Mouse (Mus musculus): ENCODE data around the gene Spg11.
A peak's percentile ranks its signal among the peaks of the same experiment; 100 is the strongest.
"Not testable (repeated sequence)": the region's sequence is repeated elsewhere in the genome, so short reads cannot be mapped to it uniquely, and the experiment has no call there.

Gene Spg11

DNA sequence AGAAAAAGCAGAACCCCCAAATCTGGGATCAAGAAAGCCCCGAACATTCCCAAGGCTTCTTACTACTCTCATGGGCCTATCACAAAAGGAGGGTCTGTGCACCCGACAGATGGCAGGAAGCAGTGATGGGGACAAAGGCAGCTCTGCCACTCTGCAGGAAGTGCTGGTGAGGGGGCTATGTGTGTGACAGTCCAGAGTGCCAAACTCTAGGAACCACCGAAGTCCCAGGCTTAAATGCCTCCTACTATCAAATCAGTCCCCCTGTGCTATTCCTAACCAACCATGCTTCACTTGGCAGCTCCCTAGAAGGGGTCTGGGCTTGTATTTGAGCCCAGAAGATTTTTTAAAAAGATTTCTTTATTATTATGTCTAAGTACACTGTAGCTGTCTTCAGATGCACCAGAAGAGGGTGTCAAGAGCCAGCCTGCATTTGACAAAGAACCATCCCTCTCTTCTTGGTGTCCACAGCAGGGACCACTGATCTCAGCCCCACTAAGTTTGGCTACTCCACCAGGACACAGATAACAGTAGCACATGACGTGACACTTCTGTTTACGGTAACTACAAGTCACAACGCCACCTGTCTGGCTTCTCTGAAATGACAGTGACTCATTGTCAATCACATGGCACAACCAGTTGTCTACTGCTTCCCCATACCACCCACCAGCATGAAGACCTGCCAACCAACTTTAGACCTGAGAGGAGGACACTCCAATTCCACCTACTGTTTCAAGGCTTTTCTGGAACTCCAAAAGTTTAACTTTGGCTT, 48.9 kb downstream of the Spg11 start:
- no peak for DNase-seq (ENCODE audit: extremely low read depth, insufficient read length, low spot score)

DNA sequence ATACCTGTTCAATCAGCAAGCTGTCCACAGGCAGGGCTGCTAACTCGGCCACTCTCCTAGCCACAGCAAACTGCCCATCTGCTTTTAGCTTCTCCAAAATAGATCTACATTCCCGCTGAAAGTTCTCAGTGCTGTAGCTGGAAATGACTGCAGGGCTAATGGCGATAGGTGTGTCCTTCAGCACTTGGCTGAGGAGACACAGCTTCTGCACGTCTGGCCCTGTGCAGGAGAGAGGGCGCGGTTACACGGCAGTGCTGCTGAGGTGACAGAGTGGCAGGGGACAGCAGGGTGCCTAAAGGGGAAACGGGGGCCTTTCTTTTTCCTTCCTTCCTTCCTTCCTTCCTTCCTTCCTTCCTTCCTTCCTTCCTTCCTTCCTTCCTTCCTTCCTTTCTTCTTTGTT, 51.9 kb downstream of the Spg11 start:
- DNase-seq (ENCODE audit: extremely low read depth, insufficient read length, low spot score): no peak

DNA sequence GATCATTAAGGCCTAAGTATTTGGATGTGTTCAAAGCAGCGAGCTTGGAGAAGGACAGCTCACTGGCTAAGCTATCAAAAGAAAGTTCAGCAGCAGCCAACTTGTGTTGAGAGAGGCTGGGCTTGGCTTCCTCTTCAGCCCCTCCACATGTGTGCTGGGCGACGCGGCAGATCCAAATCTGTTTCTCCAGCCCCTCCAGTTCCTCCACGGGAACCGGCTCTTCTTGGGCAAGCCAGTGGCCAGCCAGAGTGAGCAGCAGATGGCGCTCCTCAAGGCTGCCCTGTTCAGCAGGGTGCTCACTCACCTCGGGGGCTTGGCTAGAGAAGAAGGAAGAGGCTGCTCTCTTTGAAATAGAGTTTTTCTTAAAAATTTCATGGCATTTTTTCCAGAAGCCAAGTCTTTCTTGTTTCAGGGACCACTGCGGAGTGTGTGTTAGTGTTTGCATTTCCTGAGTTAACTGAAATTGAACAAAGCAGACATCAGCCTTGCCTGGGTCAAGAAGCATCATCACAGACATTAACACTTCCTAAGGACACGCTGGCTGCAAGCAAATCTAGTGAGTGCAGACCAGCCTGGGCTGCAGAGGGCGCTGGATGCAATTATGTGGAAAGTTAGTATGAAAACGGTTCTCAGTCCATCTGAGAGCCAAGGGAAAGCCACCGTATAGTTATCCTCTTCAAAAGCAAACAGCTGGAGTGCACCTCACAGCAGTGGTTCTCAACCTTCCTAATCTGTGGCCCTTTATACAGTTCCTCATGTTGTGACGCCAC, 52.8 kb downstream of the Spg11 start:
- no peak for DNase-seq (ENCODE audit: extremely low read depth, insufficient read length, low spot score)

DNA sequence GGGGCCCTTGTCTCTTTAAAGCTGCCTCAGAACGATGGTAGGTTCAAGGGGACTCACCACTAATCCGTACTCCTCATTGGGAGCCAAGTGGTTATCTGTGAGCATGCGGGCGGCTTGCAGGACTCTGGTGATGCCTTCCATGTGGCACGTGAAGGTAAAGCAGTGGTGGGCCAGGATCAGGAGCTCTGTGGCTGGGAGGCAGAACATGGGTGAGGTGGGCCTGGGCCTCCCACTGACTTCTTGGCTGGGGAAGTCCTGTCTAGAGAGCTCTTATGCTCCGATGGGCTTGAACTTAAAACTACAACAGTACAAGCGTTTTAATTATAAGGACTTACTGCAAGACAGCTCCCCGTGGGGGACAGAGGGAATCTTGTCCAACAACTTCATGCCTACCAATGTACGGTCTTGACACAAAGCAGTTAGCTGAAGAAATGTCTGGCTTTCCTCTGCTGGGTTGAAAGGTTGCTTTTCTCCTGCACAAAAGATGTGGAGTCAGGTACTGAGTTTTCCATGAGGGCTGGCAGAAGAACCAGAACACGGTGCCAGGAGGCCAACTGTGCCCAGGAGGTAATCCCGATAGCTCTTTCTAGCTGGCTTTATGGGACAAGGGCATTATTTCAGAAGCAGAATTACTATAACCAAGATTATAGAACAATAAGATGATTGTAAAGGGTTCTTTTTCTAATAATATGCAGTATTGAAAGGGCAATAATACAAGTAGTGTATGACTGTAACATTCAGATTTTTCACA, 58.6 kb downstream of the Spg11 start:
- no peak for DNase-seq (ENCODE audit: extremely low read depth, insufficient read length, low spot score)

DNA sequence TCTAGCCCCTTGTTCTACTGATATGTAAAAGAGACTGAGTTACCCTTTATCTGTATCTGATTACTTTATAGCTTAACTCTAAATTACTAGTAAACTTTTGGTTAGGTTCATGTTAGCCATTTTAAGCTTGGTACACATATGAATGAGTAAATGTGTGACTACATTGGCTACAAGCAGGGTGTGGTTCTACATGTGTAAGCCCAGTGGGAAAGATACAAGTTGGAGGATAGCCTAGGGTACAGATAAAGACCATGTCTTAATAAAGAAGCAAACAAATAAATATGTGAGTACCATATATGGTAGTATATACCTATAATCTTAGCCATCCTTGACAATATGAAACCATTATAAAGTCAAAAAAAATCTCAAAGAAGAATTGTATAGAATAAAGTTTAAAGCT, 74.3 kb downstream of the Spg11 start:
- no peak for DNase-seq (ENCODE audit: extremely low read depth, insufficient read length, low spot score)

DNA sequence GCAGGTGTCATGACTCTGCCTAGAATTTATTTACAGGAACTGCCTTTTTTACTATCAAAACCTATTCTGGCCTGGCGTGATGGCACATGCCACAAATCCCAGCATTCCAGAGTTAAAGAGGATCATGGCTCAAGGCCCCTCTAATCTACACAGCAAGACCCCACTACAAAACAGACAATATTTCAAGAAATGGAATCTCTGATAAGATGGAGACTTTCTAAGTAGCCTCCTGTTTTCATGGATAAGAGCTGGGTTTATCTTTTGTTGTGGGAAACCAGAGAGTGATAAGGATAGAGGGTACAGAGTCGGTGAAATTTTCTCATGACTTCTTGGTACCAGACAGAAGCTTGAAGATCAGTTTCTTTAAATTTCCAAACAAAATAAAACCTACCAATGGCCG, 82.1 kb downstream of the Spg11 start:
- no peak for DNase-seq (ENCODE audit: extremely low read depth, insufficient read length, low spot score)

DNA sequence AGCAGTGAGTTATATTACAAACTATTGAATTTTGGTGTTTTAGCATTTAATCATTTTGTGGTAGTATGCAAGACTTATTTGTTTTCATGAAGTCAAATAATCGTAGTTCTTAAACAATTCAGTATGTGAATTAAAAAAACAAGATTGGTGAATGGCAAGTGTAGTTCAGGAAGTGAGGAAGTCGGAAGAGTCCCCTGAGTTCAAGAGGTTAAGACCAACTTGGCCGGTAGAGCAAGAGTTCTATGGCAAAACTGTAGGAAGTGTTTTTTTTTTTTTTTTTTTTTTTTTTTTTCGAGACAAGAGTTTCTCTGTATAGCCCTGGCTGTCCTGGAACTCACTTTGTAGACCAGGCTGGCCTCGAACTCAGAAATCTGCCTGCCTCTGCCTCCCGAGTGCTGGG, 86.2 kb downstream of the Spg11 start:
- DNase-seq (ENCODE audit: extremely low read depth, insufficient read length, low spot score): no peak

DNA sequence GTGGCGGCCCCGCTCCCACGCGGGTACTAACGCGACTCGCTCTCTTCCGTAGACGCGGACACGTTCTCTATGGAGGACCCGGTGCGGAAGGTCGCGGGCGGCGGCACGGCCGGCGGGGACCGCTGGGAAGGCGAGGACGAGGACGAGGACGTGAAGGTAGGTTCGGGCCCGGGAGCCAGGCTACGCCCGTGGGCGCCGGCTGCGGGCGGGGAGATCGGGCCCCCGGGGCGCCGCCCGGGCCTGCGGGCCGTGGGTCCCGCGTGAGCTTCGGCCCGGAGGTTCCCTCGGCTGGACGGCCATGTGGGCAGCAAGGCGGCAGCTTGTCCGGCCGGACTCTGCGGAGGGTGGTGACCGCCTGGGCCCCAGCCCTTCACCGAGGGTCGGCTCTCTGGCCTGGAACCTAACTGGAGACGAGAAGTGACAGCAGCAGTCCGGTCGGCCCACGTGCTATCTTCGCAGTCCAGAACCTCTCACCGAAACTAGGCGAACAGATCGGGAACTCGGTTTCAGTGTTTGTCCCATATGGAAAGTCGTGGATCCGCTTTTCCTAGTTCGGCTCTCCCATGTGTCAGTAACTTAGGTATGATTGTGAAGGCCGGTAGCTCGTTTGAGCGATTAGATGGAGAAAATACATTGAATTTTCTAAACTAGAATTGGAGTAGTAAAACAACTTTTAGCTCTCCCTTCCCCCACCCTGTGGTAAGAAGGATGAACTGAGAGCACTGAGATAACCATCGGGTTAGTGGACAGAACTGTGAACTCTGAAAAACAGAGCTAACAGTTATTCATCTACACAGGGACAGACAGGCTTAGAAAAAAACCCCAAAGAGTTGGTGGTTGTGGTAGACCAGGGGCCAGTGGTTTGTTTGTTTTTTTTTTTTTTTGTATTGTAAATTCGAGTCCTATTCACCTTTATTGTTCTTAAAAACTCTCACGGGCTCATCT, 89.2 kb downstream of the Spg11 start:
- DNase-seq (ENCODE audit: extremely low read depth, insufficient read length, low spot score): peak; percentile 78

DNA sequence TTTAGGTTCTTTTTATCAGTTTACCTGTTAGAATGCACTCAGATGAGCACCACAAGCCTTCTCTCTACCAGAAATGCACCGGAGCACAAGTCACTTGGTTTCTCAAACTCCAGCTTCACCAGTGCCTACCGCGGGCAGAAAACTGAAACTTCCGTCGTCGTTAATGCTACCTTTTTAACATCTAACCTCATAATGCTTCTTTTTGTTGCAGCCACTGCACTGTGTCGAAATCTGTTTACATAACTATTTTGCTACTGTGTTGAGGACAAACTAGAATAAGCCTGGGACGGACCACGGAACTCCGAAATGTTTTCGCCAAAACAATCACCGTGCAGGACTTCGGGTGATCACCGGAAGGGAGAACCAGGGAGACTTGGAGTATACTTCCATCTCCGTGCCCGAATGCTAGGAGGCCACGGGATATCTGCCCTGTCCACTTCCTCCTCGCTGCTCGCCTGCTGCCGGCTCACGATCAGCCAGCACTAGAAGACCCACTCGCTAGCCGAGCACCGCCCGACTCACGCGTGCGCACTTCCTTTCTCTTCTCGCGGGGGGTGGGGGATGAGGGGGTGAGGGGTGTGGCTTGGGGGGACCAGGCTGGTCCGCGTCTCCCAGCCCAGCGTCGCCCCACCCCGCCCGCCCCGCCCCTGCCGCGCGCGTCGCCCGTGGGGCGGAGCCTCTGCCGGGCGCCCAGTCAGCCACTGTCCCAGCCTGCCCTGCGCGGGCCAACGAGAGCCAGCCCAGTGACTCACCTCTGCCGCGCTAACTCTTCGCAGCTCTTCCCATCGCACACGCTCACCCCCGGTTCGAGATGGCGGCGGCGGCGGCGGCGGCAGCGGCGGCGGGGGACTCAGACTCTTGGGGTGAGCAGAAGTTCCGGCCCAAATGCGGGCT, 90.1 kb downstream of the Spg11 start, which contains the start of gene Eif3j1:
Gene Eif3j1, plus strand, starts transcription at position 685 of the 894 bp plus-strand sequence.
- DNase-seq (ENCODE audit: extremely low read depth, insufficient read length, low spot score): peak; percentile 88

DNA sequence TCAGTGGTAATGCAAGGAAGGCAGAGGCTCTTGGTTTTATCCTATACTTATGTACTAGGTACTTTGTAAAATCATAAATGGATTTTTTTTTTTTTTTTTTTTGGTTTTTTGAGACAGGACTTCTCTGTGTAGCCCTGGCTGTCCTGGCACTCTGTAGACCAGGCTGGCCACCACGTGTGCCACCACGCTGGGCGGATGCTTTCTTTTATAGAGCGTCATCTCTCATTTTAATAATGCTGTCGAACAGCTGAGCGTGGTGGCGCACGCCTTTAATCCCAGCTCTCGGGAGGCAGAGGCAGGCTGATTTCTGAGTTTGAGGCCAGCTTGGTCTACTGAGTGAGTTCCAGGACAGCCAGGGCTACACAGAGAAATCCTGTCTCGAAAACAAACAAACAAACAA, 91.1 kb downstream of the Spg11 start:
- not testable (repeated sequence) for DNase-seq (ENCODE audit: extremely low read depth, insufficient read length, low spot score)

DNA sequence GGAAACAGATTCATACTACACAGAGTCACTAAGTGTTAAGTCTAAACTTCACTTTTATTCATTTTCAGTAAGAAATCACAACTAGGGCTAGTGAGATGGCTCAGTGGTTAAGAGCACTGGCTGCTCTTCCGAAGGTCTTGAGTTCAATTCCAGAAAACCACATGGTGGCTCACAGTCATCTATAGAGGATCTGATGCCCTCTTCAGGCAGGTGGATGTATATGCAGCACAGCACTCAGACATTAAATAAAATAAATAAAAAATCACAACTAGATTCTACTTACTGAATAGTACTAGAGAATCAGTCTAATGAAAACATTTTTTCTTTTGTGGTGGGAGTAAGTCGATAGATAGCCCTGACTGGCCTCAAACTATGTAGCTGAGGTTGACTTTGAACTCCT, 95.9 kb downstream of the Spg11 start:
- no peak for DNase-seq (ENCODE audit: extremely low read depth, insufficient read length, low spot score)

DNA sequence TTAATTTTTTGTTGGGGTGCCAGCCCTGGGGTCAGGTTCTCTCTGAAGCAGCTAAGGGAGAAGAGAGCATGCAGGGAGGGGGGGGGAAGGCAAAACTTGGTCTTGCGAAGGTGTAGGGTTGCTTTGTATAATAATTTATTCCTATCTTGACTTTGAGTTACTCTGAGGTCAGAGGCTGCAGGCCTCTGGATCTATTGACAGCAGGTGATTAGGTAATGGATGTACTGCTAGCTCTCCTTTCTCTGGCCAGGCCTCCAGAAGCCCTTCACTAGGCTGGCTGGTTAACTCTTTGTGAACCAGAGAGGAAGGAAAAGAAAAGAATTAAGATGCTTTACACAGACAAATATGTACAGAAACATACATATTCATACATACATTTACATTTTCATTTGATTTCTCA, 99.5 kb downstream of the Spg11 start:
- DNase-seq (ENCODE audit: extremely low read depth, insufficient read length, low spot score): no peak

DNA sequence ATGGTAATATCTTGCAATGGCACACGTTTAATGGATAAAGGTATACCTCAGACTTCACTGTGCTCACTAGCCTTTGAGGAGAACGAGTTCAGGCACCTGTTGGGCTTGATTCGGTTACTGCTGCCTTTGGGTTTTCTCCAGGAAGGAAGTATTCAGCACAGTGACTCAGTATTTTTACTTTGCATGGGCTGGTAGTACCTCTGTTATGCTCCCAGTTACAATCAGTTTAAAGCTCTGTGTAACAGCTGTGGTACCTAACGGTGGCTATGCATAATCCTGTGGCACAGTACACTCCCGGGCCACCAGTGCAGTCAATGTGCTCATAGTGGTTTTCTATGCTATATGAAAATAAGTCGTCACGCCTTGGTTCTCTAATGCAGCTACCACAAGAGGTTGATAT, 106.7 kb downstream of the Spg11 start:
- DNase-seq (ENCODE audit: extremely low read depth, insufficient read length, low spot score): no peak

DNA sequence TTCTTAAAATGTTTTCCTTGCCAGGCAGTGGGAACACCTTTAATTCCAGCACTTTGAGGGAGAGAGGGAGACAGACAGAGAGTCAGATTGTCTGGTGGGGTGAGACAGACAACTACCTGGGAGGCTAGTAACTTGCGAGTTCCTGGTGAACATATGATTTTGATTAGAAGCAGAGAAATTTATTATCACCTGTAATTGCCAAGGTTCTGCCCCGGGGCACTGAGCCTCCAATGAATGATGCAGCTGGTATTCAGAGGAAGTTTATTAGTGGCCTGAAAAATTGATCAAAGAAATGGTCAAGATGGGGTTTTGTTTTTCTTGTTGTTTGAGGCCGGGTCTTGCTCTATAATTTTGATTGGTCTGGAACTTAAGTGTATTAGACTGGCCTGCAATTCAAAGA, 109.4 kb downstream of the Spg11 start:
- DNase-seq (ENCODE audit: extremely low read depth, insufficient read length, low spot score): no peak

Data from 3134 (cell line).